Mouse (Mus musculus): ENCODE measurements around the gene Txnrd3.

The Txnrd3 gene

DNA sequence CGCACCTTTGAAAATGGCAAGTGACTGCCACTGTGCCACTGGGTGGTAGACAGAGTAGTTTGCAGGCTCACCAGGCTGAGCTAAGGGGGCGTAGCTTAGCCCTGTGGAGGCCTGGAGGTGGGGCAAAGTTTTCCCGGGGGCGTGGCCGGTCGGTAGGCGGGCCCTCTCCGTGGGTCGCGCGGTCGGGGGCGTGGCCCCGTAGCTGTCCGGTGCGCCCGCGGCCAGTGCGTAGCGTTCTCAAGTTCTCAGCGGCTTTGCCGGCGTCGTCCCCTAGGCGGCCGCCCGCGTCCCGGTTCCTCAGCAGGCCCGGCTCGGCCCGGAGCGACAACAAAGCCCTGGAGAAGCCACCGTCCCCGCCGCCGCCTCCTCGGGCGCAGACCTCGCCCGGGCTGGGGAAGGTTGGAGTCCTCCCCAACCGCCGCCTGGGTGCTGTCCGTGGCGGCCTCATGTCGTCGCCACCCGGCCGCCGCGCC lies at the start of gene Txnrd3:
Gene Txnrd3 (plus strand): TSS at position 191 of the 473 bp plus-strand sequence.
- under 1% methylated on average over 49 of the region's 51 CpGs for WGBS

DNA sequence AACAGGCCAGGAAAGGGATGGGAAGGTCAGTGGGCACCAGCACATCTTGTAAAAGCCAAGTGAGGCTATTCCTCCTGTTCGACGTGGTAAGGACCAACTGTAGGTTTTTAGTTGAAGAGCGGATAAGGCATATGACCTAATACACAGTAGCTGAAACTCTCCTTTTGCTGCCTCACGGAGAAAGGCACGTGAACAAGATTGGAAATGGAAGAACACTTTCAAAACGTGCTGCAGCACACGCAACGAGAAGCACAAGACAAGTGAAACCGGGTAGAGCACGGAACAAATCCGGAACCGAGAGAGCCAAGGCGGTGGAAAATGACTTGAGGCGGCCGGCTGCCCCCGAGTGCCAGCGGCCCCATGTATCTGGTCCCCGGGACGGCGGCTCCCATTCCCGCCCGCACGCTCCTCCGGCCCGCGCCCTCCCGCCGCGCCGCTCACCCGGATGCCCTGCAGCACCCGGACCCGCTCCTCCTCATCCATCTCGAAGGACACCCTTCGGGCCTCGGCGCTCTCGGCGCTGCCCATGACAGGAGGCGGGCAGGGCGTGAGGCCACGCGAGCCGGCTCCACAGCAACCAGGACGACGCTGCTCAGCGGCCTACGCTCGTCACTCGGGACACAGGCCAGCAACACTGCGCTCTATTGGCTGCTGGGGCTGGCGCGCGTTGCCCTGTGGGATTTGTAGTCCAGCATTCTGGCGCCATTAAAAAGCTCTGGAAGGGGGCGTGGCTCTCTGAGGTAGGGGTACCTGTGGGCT lies 48.6 kb upstream of the Txnrd3 start, which contains the start of gene Chchd6:
Gene Chchd6 (minus strand): TSS at position 635 of the 759 bp plus-strand sequence.
- WGBS = under 1% methylated on average over 55 of the region's 56 CpGs

DNA sequence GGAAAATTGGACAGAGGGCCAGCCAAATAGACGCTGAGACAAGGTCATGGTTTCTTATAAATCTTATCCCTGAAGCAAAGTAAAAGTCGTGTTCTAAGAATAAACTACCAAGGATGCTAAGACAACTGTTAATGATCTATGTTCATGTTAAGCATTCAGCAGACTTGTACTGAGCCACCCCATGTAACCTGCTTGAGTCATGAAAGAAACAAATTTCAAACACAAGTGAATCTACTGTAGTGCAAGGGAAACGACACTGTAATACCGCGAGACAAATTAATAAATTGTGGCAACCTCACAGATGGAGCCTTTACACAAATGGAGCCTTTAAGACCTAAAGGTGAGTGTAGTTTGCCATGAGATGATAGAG lies 48.0 kb upstream of the Txnrd3 start:
- 26% methylated on average over 5 of the region's 5 CpGs for WGBS

GRCm38 (mm10) chr6:89596510-89596909 lies 47.3 kb upstream of the Txnrd3 start:
- WGBS = 98% methylated on average over 1 of the region's 1 CpGs

DNA sequence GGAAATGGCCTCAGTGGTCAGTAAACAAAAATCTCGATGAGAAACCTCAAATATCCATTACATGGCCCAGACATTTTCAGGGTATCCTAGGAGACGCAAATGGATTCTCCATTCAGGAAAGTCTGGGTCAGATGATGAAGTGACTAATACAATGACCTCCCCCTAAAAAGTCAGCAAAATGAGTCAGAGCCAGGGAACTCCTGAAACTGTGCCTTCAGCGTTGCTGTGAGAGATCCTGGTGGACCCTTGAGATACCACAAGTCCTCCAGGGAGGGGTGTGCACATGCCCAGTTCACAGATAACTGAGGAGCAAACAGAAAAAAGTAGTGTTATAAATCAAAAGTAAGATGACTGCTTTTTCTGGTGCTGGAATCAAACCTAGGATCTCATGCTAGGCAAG lies 37.7 kb upstream of the Txnrd3 start:
- WGBS = 75% methylated on average over 3 of the region's 3 CpGs

DNA sequence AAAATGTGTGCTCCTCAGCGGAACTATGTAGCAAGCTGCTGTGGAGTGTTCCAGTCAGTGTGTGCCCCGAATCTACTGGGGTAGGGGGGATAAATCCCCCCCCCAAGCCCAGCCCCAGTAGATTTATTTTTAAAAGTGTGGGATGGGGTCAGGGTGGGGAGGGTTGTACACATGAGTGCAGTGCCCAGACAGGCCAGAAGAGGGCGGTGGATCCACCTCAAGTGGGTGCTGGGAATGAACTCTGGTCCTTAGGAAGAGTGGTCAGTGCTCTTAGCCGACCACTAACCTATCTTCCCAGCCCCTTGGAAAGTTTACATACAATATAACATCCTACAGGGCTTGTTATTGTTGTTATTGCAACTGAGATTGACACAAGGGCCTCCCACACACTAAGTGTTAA lies 35.8 kb upstream of the Txnrd3 start:
- 63% methylated on average over 4 of the region's 4 CpGs for WGBS

- WGBS = 41% methylated on average over 15 of the region's 15 CpGs
Measured at GRCm38 (mm10) chr6:89613336-89614106, 30.3 kb upstream of the Txnrd3 start.

GRCm38 (mm10) chr6:89614107-89614471 lies 29.7 kb upstream of the Txnrd3 start:
- 19% methylated on average over 2 of the region's 2 CpGs for WGBS

DNA sequence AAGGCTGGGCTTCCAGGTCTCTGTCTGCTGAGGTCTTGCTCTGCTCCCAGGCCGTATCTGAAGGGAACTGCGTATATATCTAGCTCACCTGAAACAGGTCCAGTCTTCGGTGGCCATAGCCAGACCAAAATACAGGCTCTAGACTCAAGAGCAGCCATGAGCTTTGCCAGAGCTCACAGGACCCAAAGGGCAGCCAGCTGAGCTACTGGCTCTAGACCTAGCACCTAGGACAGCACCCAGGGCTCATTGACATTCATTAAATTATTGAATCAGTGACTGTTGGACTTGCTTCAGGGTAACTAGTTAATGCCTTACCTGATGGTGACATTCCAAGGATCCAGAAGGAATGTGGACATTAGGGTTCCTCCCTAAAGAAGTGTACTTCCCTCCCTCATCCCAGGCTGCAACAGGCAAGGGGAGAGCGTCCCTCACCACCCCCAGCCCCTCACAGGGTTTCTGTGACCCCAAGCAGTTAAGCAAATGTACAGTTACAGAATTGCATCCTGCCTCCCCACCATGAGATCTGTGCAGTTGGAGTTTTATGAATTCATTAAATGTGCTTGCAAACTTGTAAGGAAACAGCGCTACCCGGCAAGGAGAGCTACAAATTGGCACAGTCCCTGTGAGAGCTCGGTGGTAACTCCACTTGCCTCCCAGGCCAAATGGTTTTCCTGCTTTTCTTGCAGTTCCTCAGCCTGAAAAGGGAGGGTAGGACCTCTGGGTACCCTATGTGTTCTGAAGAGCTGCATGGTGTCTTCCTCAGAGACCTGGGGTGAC lies 29.0 kb upstream of the Txnrd3 start:
- 48% methylated on average over 7 of the region's 7 CpGs for WGBS

GRCm38 (mm10) chr6:89615373-89615755 lies 28.4 kb upstream of the Txnrd3 start:
- WGBS = 58% methylated on average over 7 of the region's 7 CpGs

DNA sequence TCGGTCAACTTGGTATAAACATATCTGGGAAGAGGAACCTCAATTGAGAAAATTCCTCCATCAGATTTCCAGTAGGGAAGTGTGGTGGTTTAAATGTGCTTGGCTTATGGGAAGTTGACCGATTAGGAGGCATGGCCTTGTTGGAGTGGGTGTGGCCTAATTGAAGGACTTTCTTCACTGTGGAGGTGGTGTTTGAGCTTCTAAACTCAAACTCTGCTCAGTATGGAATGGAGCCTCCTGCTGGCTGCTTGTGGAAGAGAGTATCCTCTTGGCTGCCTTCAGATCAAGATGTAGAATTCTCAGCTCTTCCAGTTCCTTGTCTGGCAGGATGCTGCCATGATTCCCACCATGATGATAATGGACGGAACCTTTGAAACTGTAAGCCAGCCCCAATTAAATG lies 21.1 kb upstream of the Txnrd3 start:
- 90% methylated on average over 3 of the region's 3 CpGs for WGBS

- WGBS = 58% methylated on average over 8 of the region's 8 CpGs
Measured at GRCm38 (mm10) chr6:89628045-89628785, 15.6 kb upstream of the Txnrd3 start.

DNA sequence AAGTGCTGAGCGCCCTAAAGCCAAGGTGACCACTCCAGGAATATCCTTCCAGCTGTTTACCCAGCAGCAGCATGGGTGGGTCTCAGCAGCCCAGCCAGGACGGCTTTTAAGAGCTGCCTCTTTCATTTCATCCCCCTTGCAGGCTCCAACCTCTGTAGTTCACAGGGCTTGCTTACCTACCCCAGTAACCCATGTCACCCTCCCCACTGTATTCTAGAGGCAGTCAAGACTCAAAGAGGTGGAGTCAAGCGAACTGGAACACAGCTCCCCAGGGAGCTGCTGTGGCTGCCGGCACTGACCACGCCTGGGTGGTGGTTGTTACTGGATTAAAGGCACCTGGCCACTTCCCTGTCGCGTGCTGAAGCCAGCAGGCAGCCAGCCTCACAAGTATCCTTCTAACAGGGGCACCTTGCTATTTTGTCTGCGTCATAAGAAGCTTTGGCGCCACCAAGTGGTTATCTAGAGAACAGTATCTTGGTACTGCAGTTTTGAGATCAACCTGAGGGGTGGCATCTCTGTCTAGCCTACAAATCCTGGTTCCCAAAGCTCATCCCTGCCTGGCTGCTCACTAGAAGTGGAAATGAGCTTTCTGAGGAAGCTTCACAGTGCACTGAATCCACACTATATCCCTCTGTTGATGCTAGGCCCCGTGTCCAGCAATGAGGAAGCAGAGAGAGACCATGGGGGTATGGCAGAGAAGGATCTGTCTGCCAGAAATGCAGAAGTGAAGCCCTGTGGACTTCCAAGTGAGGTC lies 11.8 kb upstream of the Txnrd3 start:
- WGBS = 20% methylated on average over 10 of the region's 10 CpGs

- 70% methylated on average over 7 of the region's 7 CpGs for WGBS
Measured at GRCm38 (mm10) chr6:89633115-89633514, 10.7 kb upstream of the Txnrd3 start.

GRCm38 (mm10) chr6:89634400-89634799 lies 9.4 kb upstream of the Txnrd3 start:
- 42% methylated on average over 8 of the region's 8 CpGs for WGBS

GRCm38 (mm10) chr6:89637977-89638376 lies 5.8 kb upstream of the Txnrd3 start:
- 90% methylated on average over 4 of the region's 4 CpGs for WGBS

GRCm38 (mm10) chr6:89639025-89639424 lies 4.8 kb upstream of the Txnrd3 start:
- 67% methylated on average over 2 of the region's 2 CpGs for WGBS

- 1% methylated on average over 41 of the region's 41 CpGs for WGBS
Measured at GRCm38 (mm10) chr6:89644271-89645075, 685 bp downstream of the Txnrd3 start.

DNA sequence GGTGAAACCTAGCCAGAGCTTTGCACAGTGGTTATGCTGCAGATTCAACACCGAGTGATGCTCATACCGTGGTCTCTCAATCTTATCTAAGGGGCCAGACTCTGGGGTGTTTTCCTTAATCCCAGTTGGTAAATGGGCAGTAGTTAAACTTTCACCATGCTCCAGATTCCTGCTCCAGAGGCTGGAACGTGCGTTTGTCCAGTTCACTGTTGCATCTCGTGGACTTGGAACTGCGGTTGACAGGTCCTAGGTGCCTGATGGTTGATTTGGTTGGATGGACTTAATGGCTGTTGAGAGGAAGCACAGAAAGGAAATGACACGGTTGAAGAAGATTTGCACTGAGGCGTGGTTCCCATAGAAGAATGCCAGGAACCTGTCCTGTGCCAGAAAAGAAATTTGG lies 6.1 kb downstream of the Txnrd3 start:
- 90% methylated on average over 8 of the region's 8 CpGs for WGBS

GRCm38 (mm10) chr6:89655011-89655410 lies 11.2 kb downstream of the Txnrd3 start:
- WGBS = 92% methylated on average over 3 of the region's 3 CpGs
